Mouse (Mus musculus): Measurements from ENCODE around the gene Wdr20.

DNA sequence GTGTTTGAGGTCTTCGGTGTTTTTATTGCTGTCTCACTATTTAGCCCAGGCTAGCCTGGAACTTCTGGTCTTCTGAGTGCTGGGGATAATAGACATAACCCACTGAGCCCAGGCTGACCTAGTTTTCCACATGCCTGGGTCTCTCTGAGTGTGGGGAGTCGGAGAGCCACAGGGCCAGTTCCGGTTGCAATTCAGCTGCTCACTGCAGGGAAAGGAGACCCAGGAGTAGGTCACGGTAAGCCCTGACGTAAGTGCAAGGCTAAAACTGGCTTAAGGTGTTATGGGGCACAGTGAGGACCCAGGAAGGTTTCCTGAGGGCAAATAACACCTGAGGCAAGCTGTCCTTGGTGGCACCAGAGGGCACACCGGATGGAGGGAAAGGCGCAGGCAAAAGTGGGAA is 30.3 kb upstream of the Wdr20 start:
- TF ChIP-seq CTCF (IDR thresholded peaks at IDR 0.05; ENCODE audit: low read depth) (no peak), EP300 (IDR thresholded peaks at IDR 0.05; ENCODE audit: low read depth) (no peak)

Measured in heart, postnatal 0 days (tissue).